ENCODE assay signal across 17 mouse cellular contexts in genomic region chr11:118135271-118135670, GRCm38 (mm10). TPM values are rescaled to one million over a fixed set of nuclear protein-coding genes. Genes with fewer than 3 reads are reported as not detected.
DNase-seq lines count a peak whose midpoint lies in the region; TF ChIP-seq lines count a peak whose summit lies in the region.
"Had no signal": no experiment of that assay in that cellular context is flagged by ENCODE, and none has a peak within 500 bp of the region (broad histone marks: within the 10 kb centered on the region; RNA-seq: fewer than 3 reads in every experiment).

No protein-coding gene starts in this region.

- no peak for TF ChIP-seq POLR2A in heart, adult 2 months (IDR thresholded peaks at IDR 0.05; ENCODE audit: insufficient read depth, low read depth, low read length)
- TF ChIP-seq POLR2A in thymus, adult 2 months (IDR thresholded peaks at IDR 0.05; ENCODE audit: control insufficient read depth, extremely low read depth, insufficient read depth, low read length, poor library complexity): no peak

- DNase-seq in heart, adult 2 months: peak in 1 of 2 experiments; percentile 33
- DNase-seq in heart, postnatal 14 days: no peak
- DNase-seq in retina, postnatal 1 day: peak; percentile 19
- DNase-seq in retina, embryonic 14.5 days (ENCODE audit: low spot score): no peak
- peak; percentile 37 for DNase-seq in thymus, adult 2 months
- no peak for DNase-seq in urinary bladder, adult 18-20 months (ENCODE audit: low spot score in 2 of 2)
- DNase-seq in adipocyte (ENCODE audit: low spot score): no peak
- DNase-seq: kidney, postnatal 14 days; liver, embryonic 13.5 days; right cerebral cortex, postnatal 14 days had no signal

- intact Hi-C loops in heart, adult 2 months (cut with DNase I): no loop called here
- intact Hi-C loops in heart, postnatal 14 days (cut with DNase I): no loop called here

- no peaks in the 10 kb centered on the region for H3K79me2 ChIP-seq in heart, adult 2 months (replicated peaks; ENCODE audit: control insufficient read depth, insufficient read depth, low read length)

- H3K27ac ChIP-seq in heart, adult 2 months: peak overlapping the region; percentile 59
- H3K27ac ChIP-seq in thymus, adult 2 months (ENCODE audit: control insufficient read depth, insufficient read depth, low read length): no peak overlapping the region
- H3K27ac ChIP-seq: embryonic facial prominence, embryonic 13.5 days; forebrain, embryonic 10.5 days; hindbrain, embryonic 13.5 days; intestine, embryonic 15.5 days; liver, embryonic 13.5 days had no signal

- no peak overlapping the region for H3K4me3 ChIP-seq in heart, adult 2 months
- no peak overlapping the region for H3K4me3 ChIP-seq in thymus, adult 2 months (ENCODE audit: control insufficient read depth, insufficient read depth, low read length)
- H3K4me3 ChIP-seq: embryonic facial prominence, embryonic 13.5 days; forebrain, embryonic 10.5 days; hindbrain, embryonic 13.5 days; intestine, embryonic 15.5 days; limb, embryonic 10.5 days; liver, embryonic 13.5 days; myocyte had no signal

- no peak overlapping the region for H3K9ac ChIP-seq in heart, adult 2 months (ENCODE audit: low read depth, low read length)
- H3K9ac ChIP-seq: embryonic facial prominence, embryonic 13.5 days; hindbrain, embryonic 13.5 days; intestine, embryonic 15.5 days; liver, embryonic 13.5 days had no signal

- no peak for TF ChIP-seq EP300 in heart, adult 2 months (IDR thresholded peaks at IDR 0.05; ENCODE audit: insufficient read depth, low read depth, low read length)

- peaks cover 21% of the 10 kb centered on the region for H3K4me1 ChIP-seq in heart, adult 2 months (ENCODE audit: control insufficient read depth, insufficient read depth, low read length)
- H3K4me1 ChIP-seq in thymus, adult 2 months (replicated peaks; ENCODE audit: control insufficient read depth, insufficient read depth, low read length): peaks cover 21% of the 10 kb centered on the region

- TF ChIP-seq CTCF in heart, adult 2 months (IDR thresholded peaks at IDR 0.05): no peak
- no peak for TF ChIP-seq CTCF in thymus, adult 2 months (IDR thresholded peaks at IDR 0.05; ENCODE audit: borderline replicate concordance, control insufficient read depth, extremely low read depth, insufficient read depth, low read length, poor library complexity)

- H3K27me3 ChIP-seq in heart, adult 2 months (ENCODE audit: control insufficient read depth, insufficient read depth, low read length): no peaks in the 10 kb centered on the region
- H3K27me3 ChIP-seq in thymus, adult 2 months (ENCODE audit: control insufficient read depth, insufficient read depth, low read length): no peaks in the 10 kb centered on the region
- H3K27me3 ChIP-seq: embryonic facial prominence, embryonic 13.5 days; hindbrain, embryonic 13.5 days; intestine, embryonic 15.5 days; liver, embryonic 13.5 days; Patski had no signal

- WGBS in heart, adult 2 months: 48% methylated on average over 6 of the region's 6 CpGs
- WGBS in thymus, adult 2 months: 40% methylated on average over 6 of the region's 6 CpGs

- H3K36me3 ChIP-seq in heart, adult 2 months (ENCODE audit: control insufficient read depth, insufficient read depth, low read length): no peaks in the 10 kb centered on the region
- H3K36me3 ChIP-seq in thymus, adult 2 months (ENCODE audit: control insufficient read depth, insufficient read depth, low read length): no peaks in the 10 kb centered on the region
- H3K36me3 ChIP-seq: forebrain, embryonic 10.5 days; intestine, embryonic 15.5 days; limb, embryonic 10.5 days; liver, embryonic 13.5 days had no signal

RNA-seq across cellular contexts. Expression of gene Dnah17, which starts 4.8 kb away (rescaled TPM):
- total RNA-seq in heart, adult 2 months (2021): under 1 TPM; 0.11 to 0.26 TPM
- 0.03 and 0.08 TPM in 2 replicates for polyA plus RNA-seq in heart, adult 2 months (2012; rRNA removed)
- total RNA-seq in heart, postnatal 14 days (2021): under 1 TPM; 0.10 to 0.17 TPM
- 1.8 and 2.3 TPM in 2 replicates for polyA plus RNA-seq in thymus, adult 2 months (2012; rRNA removed)

Comparison
In these comparisons a context has a peak if more than half of its experiments do, and no peak if none do; other contexts are left out.
1. DNase-seq: peak in retina, postnatal 1 day (single experiment) and thymus, adult 2 months (single experiment); none in heart, postnatal 14 days (0 of 2), retina, embryonic 14.5 days (single experiment), urinary bladder, adult 18-20 months (0 of 2) and adipocyte (single experiment).